Mouse (Mus musculus): ENCODE measurements around the gene C77080.

The C77080 gene

DNA sequence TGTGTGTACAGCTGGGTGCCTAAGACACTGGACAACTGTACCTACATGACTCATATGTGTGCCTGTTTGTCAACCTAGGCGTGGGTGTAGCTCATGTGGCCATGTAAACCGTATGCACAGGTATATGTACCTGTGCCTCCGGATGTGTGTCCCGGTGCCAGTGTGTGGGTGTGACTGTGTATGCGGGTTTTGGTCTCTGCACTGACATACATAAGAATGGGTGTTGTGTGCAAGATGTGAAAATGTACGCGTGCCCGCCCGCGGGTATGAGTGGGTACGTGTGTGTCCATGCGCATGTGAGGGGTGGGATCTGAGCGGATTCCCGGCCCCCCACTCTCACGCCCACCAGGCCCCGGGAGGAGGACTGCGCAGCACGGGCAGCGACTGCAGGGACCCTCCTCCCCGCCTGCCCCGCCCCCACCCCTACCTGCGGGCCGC is 22.6 kb downstream of the C77080 start:
- no peak for DNase-seq (ENCODE audit: low read depth, low spot score)

DNA sequence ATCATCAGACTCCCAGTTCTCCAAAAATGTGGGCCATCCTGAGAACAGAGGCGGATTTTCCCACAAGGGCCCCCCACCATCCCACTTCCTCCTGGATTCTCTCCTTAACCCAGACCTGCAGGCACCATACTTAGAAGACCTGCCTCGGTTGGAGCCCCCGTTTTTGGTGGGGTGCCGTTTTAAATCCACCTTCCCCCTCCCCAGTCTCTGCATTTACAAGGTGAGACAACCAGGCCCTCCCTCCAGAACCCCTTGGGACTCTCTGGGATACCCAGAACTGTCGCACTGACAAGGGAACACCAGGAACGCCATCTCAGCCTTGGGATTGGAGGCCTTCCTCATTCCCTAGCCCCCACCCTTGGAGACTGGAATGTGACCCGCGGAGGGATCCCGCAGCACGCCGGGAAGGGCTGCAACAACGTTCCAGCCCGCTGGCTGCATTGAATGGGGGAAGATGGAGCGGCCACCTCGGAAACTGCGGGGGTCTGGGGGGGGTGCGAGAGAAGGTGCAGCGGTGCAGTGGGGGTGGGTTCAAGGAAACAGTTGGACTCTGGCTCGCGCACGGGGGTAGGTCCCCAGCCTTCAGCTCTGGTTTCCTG is 23.3 kb downstream of the C77080 start:
- DNase-seq (ENCODE audit: low read depth, low spot score), result no peak

DNA sequence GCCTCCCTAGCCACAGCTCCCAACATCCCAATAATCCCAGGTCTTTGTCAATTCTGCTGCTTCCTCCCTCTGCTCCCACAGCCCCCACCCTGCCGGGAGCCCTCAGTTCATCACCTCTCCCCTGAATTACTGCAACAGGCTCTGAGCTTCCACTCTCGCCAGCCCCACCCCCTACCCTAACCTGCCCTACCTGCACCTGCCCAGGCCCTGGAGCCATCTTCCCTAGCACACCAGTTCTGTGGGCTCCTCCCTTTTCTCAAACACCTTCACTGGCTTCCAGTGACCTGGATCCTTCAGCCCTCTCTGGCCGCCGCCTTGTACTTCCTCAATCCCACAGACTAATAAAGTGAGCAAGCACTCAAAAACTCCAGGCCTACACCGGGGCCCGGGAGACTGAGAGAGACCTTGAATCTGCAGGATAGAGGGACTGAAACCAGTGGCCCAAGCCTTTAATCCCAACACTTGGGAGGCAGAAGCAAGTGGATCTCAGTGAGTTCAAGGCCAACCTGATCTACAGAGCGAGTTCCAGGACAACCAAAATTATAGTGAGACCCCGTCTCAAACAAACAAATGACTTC is 24.9 kb downstream of the C77080 start:
- no peak for DNase-seq (ENCODE audit: low read depth, low spot score)

DNA sequence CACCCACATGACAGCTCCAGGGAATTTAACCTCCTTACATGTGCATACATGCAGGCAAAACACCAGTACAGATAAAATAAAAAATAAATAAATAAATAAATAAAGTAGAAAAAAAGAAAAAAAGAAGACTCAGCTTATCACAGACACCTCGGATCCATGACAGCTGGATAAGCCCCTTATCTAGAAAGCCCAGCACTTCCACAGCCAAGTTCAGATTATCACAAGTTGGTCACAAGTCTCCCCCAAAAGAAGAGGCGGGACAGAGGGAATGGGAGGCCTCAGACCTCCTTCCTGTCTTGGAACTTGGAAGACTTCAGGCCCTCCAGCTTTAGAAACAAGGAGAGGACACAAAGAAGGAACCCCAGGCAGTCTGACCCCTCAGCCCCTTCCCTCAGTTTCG is 26.1 kb downstream of the C77080 start:
- DNase-seq (ENCODE audit: low read depth, low spot score), result no peak

DNA sequence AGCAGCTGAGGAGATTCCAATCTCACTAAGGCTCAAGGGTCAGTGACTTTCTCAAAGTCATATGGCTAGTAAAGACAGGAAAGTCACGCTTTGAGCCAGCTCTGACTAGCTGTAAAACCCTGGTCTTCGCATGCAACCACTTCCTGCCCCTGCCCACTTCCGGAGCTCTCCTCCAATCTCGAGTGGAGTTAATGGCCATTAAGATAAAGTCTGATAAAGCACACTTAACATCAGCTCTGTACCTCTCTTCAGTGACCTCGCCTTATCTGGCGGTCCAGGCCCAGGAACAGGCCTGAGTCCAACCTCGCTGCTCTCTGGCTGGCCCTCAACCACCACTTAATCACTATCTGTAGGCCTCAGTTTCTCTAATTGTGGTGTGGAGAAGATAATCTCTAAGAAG is 26.7 kb downstream of the C77080 start:
- no peak for DNase-seq (ENCODE audit: low read depth, low spot score)

DNA sequence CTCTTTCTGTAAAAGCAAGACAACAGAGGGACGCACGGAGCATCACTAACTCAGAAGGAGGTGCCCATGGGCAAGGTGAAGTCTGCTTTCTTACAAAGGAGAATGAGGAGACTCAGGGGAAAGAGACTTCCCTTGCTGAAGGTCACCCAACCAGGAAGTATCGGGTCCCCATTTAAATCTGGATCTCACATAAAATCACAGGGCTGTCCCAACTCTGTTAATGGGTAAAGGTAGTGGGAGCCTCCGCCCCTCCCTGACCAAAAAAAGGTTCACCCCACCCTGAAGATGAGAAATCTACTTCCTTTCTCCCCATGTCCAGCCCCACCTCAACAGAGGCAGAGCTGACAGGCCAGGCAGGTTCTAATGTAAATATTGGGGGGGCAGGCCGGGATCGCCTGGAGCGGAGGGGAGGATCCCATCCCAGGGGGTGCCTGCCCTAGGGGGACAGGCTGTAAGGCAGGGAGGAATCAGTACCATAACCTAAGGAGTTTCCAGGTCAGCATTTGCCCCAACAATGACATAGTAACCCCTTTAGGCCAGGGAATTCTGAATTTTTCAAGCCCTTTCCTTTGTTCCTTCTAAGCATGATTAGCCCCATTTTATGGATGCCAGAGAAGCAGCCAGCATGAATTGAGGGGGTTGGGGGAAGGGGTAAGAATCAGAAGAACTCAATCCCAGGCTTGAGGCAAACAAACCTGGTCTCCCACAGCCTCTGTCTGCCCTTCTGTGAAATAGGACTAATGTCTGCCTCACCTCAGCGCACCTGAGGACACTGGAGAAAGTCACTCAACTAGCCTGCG is 28.4 kb downstream of the C77080 start:
- no peak for DNase-seq (ENCODE audit: low read depth, low spot score)

DNA sequence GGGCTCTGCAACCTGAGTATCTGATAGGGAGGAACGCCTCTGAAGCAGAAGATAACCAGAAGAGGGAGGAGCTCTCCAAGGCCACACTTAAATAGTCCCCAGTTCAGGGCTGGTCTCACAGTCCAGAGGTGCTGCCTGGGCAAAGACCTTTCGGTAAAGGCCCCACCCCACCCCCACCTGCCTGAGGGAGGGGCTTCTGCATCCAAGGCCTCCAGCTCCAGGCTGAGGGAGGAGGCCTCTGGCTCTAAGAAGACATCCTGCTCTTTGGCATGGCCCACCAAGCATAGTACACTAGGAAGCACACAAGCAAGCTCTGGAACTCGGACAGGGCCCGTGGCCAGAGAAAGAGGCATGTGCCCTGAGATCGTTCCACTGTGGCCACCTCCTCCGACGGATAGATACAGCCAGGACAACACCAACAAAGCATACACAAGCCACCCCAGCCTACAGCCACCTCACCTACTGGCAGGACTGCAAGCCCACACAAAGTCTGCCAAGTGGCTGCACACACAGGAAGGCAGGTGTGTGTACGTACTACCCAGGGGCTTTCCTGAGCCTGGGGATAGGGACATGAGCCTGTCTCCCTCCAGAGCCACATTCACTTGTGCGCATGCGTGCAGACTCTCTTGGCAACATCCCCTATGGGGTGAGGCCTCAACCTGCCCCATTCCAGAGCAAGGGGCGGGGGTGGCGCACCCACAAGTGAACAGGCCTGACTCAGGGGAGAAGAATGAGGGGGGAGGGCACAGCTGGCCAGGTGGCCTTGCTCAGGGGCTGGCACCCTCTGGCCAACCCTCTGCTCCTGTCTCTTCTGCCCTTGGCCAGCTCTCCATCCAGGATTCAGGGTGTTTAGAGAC is 29.4 kb downstream of the C77080 start:
- no peak for DNase-seq (ENCODE audit: low read depth, low spot score)

DNA sequence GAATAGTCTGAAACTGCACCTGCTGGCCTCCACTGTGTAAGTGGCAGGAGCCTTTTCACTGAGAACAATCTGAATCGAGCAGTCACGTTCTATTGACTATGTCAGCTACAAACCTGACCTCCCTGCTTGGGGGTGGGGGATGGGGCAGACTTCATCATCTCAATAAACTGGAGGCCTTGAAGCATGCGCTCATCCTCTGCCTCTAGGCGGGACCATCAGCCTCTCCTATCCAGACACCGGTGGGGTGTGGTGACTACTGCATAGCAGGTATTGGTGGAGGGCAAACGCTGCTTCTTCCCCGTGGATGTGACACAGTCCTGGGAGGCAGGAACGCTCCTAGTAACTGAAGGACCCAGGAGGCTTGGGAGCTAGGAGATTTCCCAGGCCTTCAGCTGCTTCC is 30.3 kb downstream of the C77080 start:
- DNase-seq (ENCODE audit: low read depth, low spot score), result no peak

DNA sequence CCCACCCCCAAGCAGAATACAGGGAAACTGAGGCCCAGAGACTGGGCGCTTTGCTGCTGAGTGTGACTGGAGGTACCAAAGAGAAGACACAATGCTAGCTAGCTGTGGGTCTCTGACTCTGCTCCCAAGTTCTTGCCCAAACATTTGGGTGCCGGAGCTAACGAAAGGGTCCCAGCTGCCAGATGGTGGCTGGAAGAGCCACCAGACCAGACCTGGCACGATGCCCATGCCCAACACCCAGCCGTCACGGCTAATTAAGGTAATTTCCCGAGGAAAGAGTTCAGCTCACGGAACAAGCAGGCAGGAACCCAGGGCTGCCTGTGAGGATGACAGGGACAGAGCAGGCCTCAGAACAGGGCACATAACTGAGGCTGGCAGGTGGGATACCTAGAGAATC is 33.2 kb downstream of the C77080 start:
- DNase-seq (ENCODE audit: low read depth, low spot score), result no peak

DNA sequence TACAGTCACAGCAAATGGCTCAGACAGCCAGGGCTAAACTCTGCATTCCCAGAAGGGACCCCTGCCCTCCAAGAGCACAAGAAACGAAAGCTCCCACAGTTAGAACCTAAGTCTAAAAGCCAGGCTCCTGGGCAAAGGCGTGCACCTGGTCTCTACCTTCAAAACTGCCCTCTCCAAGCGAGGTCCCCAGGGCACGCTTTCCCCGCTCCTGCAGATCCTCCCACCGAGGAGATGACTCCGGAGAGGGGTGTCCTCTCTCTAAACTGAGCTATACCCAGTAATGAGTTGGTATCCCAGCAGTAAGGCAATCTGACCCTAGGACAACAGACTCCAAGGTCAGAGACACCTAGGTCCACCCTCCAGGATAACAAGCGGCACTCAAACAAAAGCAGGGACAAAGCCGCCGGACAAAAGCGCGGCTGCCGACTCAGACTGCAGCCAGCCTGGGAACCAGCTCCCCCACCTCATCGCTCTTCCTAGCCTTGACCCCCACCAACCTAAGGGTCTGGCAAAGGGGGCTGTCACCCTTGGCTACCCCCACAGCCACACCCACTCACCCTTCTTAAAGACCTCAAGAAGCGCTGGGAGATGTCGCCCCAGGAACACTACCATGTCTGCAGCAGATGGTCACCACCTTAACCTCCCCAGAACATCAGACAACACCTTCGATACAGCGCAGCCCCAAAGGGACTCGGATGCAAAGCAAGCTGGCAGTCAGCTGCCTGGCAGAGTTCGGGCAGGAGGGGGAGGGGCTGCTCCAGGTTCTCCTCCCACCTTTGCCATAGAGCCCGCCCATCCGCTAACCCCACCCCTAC is 33.8 kb downstream of the C77080 start:
- no peak for DNase-seq (ENCODE audit: low read depth, low spot score)

DNA sequence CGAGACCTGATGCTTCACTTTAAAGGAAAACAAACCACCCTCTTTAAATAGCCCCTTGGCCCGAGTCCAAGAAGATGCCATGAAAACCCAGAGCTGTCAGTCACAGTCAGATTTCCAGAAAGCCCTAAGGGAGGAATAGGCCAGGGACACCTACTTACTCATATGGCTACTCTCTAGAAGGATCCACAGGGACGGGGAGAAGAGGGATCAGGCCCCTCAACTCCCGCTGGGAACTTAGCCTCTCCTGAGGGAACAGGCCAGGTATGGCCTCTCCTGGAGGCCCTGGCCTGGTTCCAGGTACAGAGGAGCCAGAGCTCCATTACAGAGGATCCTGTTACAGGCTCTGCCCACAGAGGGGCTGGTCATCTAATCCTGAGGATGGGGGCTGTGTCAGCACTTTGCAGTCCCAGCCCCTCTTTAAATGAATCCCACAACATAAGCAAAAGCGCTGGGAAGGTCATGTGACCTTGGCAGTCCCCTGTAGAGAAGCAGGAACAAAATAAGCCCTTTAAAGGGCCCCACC is 34.7 kb downstream of the C77080 start:
- no peak for DNase-seq (ENCODE audit: low read depth, low spot score)

DNA sequence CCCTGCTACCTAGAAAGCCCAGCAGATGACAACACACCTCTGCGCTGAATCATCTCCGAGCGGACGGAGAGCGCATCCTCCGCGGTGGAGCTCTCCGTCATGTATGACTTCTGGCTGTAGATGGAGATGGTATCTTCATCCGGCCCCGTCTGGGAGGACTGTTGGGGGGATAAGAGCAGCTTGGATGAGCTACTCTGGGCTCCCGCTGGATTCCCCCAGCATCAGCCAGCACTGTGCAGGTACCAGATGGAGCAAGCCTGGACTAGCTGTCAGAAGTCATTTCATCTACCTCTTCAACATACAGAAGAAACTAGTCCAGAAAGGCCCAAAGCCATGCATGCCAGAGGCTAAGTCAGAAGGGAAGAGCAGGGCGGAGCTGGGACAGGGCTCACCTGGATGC is 35.9 kb downstream of the C77080 start:
- DNase-seq (ENCODE audit: low read depth, low spot score), result no peak

DNA sequence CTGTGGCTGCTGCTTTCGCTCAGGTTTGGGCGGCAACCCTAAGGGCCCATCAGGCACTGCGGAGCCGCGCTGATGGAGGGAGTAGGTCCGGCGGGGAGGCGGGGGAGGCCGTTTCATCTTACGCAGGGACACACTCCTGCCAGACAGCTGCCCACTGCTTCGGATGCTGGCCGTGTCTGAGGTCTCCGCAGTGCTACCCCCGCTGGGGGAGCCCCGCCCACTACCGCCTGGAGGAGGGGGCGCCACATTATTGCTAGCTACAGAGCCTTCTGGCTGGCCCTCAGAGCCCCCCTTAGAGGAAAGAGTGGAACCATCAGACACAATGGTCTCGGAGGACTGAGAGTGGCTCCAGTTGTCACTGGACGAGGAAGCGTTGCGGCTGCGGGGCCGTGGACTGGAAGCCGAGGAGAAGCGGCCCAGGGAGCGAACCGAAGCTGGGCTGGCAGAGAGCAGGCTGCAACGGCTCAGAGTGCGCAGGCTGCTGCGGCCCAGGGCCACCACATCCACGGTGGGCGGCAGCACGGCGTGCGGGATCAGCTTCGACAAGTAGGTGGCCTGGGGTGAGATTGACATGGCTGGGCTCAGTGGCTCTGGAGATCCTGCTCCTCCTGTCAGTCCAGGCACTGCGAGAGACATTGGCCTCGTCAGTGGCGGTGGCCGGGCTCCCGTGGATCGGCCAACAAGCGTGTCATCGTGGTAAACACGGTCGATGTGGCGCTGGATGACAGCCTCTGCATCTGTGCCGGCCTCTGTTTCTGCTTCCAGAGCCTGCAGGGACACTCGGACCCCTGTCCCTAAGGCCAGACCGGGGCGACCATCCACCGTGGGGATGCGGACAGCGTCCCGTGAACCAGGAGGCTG is 37.6 kb downstream of the C77080 start:
- no peak for DNase-seq (ENCODE audit: low read depth, low spot score)

DNA sequence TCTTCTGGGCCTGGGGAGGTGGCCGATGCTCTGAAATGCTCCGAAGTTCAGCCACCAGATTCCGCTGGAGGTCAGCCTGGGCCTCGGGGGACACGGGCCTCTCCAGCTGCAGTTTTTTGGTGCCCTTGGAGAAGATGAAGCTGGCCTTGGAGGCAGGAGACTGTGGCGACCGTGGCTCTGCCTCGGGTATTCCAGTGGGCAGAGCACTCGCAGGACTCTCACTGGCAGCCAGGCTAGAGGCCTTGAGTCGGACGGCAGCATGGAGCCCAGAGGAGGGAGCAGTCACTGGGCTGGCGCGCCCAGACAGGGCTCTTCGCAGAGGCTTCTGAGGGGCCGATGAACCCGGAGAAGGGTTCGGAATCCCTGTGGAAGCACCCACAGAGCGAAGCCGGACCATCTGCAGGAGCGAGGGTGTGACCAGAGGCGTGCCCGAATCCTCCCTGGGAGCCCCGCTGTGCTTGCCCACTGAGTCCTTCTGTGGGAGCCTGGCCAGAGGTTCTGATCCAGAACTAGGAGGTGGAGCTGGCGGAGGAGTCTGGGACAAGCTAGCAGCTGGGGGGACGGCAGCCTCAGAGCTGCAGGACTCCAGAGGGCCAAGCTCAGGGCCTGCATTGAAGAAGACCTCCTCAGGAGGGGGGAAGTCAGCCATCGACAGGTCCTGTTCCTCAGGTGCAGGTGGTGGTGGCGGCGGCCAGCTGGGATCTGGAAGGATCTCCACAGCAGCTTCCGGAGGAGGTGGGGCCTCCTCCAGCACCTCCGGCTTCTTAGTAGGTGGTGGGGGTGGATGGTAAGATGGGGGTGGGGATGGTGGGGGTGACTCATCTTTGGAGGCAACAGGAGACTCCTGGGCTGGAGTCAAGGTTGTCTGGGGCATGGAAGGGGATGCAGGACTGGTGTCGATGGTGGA is 38.9 kb downstream of the C77080 start:
- DNase-seq (ENCODE audit: low read depth, low spot score), result no peak

DNA sequence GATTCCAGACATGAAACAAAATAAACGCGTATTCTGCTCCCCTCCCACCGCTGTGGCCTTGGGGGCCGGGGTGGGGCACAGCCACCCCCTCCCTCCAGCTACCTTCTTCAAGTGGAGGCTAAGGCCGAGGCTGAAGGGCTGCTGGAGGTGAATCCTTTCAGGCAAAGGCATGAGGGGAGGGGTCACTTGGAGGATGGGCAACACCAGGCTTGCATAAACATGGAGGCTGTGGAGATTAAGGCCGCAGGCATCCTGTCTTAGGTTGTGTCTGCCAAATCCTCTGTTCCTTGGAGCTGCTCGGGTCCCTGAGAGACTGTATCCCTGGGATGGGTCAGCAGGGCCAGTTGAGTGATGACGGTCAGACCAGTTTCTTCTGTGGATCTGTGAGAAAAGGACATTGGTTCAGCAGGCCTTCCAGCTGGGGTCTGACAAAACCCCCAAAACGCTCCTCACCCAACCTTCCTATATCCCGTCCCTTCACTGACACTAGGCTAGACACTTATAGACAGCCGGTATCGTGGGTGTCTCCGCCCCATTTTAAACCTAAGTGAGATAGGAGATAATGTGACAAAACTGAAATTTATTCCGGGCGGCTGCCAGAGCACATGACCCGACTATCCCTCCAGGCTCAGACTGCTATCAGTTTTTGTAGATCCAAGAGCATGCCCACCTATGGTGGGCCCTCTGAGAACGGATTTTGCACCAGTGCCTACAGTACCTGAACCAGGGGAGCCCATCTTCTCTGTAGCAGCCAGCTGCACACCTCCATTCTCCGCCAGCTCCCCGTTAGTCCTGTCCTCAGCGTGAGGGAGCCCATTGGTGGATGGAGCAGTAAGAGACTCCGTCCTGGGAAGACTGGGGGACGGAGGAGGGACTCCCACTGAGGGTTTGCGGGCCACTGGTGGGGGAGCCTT is 39.9 kb downstream of the C77080 start:
- DNase-seq (ENCODE audit: low read depth, low spot score), result no peak

DNA sequence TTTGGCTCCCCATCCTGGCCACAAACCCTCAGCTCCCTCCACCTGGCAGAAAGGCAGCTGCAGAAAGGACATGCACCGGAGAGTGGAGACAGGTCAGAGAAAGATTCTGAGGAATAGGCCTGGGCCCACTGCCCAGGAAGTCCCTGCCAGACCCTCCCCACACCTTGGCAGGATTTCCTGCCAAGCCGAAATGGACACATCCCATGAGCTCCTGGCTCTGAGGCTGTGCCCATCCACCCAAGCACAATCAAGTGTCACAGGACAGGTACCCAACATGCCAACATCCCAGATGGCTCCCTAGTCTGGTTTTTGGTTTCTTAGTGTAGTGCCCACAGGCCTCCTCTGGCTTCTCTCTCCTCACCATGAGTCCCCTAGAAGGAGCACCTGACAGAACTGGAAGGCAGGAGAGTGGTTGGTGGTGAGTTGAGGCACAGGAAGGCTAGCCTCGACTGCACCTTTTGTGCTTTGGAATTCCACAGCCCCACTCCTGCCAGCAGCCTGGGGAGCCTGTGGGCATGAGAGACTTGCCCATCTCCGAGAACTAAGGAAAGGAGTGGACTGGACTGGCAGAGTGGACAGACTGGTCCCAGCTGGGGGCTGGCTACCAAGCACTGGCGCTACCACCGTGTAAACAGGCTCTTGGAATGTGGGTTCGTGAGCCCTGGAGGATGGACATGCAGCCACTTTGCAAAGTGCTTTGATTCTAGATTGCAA is 40.7 kb downstream of the C77080 start:
- DNase-seq (ENCODE audit: low read depth, low spot score), result no peak

DNA sequence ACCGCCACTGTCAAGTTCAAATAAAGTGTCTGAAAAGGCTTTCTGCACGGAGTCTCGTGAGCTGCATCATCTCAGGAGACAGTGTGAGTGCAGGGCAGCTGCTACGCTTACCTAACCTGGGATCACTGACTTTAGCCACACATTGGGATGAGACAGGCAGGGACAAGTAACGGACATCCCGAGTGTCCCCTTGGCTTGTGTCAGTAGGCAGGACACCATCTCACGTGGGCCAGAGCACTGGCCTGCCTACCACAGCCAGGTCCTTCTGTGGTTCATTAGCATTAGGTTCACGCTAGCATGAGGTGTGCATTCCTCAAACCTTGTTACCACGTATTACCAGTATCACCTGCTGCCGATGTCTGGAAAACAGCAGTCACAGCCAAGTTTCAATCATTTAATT is 42.0 kb downstream of the C77080 start:
- DNase-seq (ENCODE audit: low read depth, low spot score), result no peak

Data from embryo, embryonic 11.5 days (tissue).